Mouse (Mus musculus): Measurements from ENCODE around the gene Tmem254b.
"Not testable (repeated sequence)": the region's sequence is repeated elsewhere in the genome, so short reads cannot be mapped to it uniquely, and the experiment has no call there.

The Tmem254b gene

DNA sequence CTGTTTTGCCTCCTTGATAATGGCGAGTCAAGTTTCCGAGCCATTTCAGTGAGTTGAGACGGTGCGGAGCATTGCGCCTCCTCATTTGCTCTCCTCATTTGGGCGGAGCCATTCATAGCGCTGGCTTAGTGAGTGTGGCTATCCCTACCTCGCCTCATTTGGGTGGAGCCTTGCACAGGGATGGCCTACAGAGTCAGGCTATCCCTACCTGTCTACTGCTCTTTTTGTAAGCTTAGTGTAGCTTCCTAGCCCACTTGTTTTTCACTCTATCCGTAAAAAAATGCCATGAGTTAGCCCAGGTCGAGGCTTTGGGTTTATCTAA, at the start of gene Tmem254b:
Gene Tmem254b (minus strand): TSS at position 116 of the 322 bp plus-strand sequence.
- DNase-seq: not testable (repeated sequence)

DNA sequence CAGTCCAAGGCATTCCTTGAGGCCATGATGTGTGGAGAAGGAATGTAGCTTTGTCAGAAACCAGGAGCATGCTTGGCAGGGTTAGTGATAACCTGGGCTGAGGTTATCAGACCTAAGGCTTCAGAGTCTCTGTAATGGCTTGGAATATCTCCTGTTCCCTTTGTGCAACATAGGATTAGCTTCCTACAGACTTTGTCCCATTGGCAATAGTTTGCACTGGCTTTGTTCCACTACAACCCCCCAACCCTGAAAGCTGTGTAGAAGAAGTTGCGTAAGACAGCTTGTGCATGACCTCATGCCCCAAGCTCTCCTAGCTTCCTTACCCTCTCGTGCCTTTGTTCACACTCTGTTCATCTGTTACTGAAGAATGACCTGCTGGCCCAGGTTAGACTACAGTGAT, 30.3 kb upstream of the Tmem254b start:
- not testable (repeated sequence) for DNase-seq

GRCm38 (mm10) chr14:26216233-26217000, 9.6 kb upstream of the Tmem254b start:
- not testable (repeated sequence) for DNase-seq

GRCm38 (mm10) chr14:26206197-26206925, 480 bp downstream of the Tmem254b start:
- not testable (repeated sequence) for DNase-seq

DNA sequence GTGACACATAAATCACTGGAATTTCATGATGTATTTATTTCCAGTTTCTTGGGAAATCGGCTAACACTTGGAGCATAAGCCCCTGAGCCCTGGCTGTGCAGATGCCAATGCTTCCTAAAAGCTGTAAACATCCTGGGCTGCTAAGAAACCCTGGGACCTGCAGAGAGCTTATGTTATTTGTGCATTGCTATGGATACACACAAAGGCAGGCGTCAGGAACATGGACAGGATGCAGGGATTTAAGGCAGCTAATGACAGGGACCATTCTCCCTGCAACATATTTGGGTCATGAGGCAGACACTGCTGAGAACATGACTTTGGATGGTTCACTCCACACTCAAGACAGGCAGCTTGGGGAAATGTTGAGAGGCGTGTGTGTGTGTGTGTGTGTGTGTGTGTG, 9.0 kb downstream of the Tmem254b start:
- not testable (repeated sequence) for DNase-seq

GRCm38 (mm10) chr14:26188361-26188760, 18.5 kb downstream of the Tmem254b start:
- DNase-seq: not testable (repeated sequence)

GRCm38 (mm10) chr14:26186638-26187037, 20.2 kb downstream of the Tmem254b start:
- not testable (repeated sequence) for DNase-seq

DNA sequence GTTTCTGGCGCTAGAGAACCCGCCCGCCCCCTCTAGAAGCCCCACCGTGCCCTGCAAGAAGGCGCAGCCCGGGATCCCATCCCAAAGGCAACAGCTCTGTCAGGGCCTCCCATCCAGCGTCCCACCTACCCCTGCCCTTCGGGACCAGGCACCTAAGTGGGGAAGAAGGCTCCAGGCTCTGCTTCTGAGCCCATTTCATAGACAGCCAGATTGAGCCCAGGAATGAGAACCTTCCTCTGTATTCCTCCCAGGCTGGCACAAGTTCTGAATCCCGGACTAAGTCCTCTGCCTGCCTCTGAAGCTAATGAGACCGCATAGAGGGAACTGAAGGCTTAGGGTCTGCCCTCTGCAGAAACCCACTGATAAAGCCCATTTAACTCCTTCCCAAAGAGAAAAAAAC, 24.5 kb downstream of the Tmem254b start, which contains the start of gene Plac9b:
Gene Plac9b (minus strand): TSS at position 101 of the 400 bp plus-strand sequence.
- not testable (repeated sequence) for DNase-seq

DNA sequence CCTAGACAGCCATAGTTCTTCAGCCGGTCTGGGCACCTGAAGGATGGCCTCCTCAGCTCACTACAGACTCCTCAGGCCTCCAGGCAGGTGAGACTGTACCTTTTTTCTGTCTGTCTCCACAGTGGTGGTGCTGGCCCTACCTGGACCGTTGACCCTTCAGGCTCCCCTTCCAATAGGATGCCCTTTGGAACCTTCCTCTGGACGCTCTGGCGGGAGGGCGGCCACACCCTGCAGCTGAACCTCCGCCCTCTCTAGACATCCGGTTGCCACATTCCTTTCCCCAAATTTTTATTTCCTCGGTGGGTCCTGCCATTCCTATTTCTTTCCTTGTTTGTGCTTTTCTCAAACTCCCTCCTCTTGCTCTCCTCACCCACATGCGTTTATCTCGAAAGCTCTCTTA, 25.2 kb downstream of the Tmem254b start:
- DNase-seq: not testable (repeated sequence)

- not testable (repeated sequence) for DNase-seq
These were observed 31.8 kb downstream of the Tmem254b start for GRCm38 (mm10) chr14:26175028-26175427.

DNA sequence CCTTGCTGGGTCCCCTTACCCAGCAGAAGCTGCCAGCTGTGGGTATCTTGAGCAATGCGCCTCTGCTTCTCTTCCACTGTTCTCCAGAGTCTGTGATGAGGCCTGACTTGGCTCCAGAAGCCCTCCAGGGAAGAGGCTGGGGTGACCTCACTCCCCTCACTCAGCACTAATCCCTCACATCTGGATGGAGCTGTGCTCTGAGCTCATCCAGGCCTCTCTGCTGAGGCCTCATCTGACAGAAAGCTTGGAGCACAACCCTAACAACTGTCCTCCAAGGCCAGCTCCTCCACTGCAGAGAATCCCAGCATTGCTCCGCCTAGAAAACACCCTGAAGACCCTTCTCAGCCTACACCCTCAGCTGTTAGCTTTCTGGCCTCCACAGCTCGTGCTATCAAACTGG, 32.9 kb downstream of the Tmem254b start:
- not testable (repeated sequence) for DNase-seq

GRCm38 (mm10) chr14:26165266-26165665, 41.6 kb downstream of the Tmem254b start:
- DNase-seq: not testable (repeated sequence)

DNA sequence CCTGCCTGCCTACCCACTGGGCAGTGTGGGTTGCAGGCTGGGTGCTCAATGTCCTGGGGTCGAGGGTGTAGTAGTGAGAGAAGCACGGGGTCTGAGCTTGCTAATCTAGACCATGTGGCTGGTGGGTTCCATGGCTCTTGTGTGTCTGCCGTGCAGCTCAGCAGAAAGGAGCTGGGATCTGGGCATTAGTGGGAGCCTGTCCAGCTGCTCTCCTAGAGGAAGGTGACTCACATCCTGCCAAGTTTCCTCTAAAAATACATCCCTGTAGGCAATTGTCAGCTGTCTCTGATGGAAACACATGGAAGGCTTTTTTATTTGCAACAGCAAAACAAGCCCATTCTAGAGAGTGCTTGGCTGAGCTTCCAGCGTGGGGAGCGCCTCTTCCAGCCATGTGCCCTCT, 44.4 kb downstream of the Tmem254b start:
- not testable (repeated sequence) for DNase-seq

GRCm38 (mm10) chr14:26161156-26161555, 45.7 kb downstream of the Tmem254b start:
- not testable (repeated sequence) for DNase-seq

GRCm38 (mm10) chr14:26156032-26156431, 50.8 kb downstream of the Tmem254b start:
- not testable (repeated sequence) for DNase-seq

Measured in heart, adult 11 months (tissue).